Mouse (Mus musculus) liver, adult 2 months (tissue): ENCODE measurements around the gene Ppp1r36. TPM values are rescaled to one million over a fixed set of nuclear protein-coding genes. Genes with fewer than 3 reads are reported as not detected.

Experiments
- DNase-seq: peaks from one replicate; pipeline ENCODE4 v3.0.0-alpha.2; 2011; ENCODE audit warnings: low read depth, low spot score; ENCODE audit errors: extremely low read depth
- H3K27ac ChIP-seq: fragments of 200-500 bp; replicated peaks from 2 replicates; pipeline ENCODE4 v1.5.1; 2012; ENCODE audit warnings: low read depth, mild to moderate bottlenecking, control low read depth, inconsistent platforms, low read length; ENCODE audit not compliant: insufficient read depth
- H3K27me3 ChIP-seq: fragments of 200-500 bp; 2 replicates; pipeline ENCODE4 v1.6.1; 2012; ENCODE audit warnings: mild to moderate bottlenecking, moderate library complexity, low read length, inconsistent platforms; ENCODE audit not compliant: control insufficient read depth, insufficient read depth
- H3K36me3 ChIP-seq: fragments of 200-500 bp; 2 replicates; pipeline ENCODE4 v1.6.1; 2012; ENCODE audit warnings: low read length, inconsistent platforms; ENCODE audit not compliant: control insufficient read depth, insufficient read depth
- H3K4me1 ChIP-seq: fragments of 200-500 bp; 2 replicates; pipeline ENCODE4 v1.6.1; 2011; ENCODE audit warnings: low read length; ENCODE audit not compliant: control insufficient read depth, insufficient read depth
- H3K4me3 ChIP-seq: fragments of 200-500 bp; 2 replicates; pipeline ENCODE4 v1.5.1; 2011; ENCODE audit warnings: low read depth, mild to moderate bottlenecking, control low read depth, low read length, moderate library complexity; ENCODE audit not compliant: insufficient read depth
- H3K79me2 ChIP-seq: fragments of 200-500 bp; 2 replicates; pipeline ENCODE4 v1.6.1; 2012; ENCODE audit warnings: inconsistent platforms, mild to moderate bottlenecking, low read length, moderate library complexity; ENCODE audit not compliant: control insufficient read depth, insufficient read depth
- H3K9ac ChIP-seq: fragments of 200-500 bp; 2 replicates; pipeline ENCODE4 v1.6.1; 2012; ENCODE audit warnings: low read depth, mild to moderate bottlenecking, control low read depth, inconsistent platforms, low read length
- CTCF ChIP-seq: fragments of 200-500 bp; IDR thresholded peaks from 2 replicates; pipeline ENCODE4 v1.5.1; 2011; ENCODE audit warnings: low read depth, low read length, control low read depth
- POLR2A ChIP-seq: fragments of 200-500 bp; IDR thresholded peaks from 2 replicates; pipeline ENCODE4 v1.6.1; 2011; ENCODE audit warnings: low read length, control low read depth; ENCODE audit not compliant: insufficient read depth; ENCODE audit errors: extremely low read depth
- WGBS: fragments of 180-500 bp; shearing (Covaris S2); methylation state at CpG from one replicate; pipeline ENCODE4 v1.1.7; 2018; 5-methylcytosine and 5-hydroxymethylcytosine counted together
- polyA plus RNA-seq: library from polyadenylated mRNA; depleted of rRNA; stranded (reverse); fragments of >200 nt; gene quantifications from 2 replicates; pipeline ENCODE4 v1.2.3, GENCODE M21; 2012
- total RNA-seq: library from RNA; depleted of rRNA; stranded (reverse); fragments of >200 nt; gene quantifications from 2 replicates; pipeline ENCODE4 v1.2.3, GENCODE M21; 2014

Ppp1r36 gene
- total and polyA plus RNA-seq, 2 experiments, result under 0.01 TPM; not detected in 1

GRCm38 (mm10) chr12:76375506-76375905, 41.8 kb upstream of the Ppp1r36 start:
- Histone ChIP-seq H3K4me3 (no peak overlapping the region), H3K79me2 (peaks cover 54% of the 10 kb centered on the region), H3K27me3 (no peaks in the 10 kb centered on the region), H3K4me1 (peaks cover 12% of the 10 kb centered on the region), H3K9ac (no peak overlapping the region), H3K27ac (no peak overlapping the region), H3K36me3 (no peaks in the 10 kb centered on the region)
- 94% methylated on average over 3 of the region's 3 CpGs for WGBS
- DNase-seq, result no peak
- TF ChIP-seq POLR2A (no peak), CTCF (no peak)

- Histone ChIP-seq H3K9ac (no peak overlapping the region), H3K27ac (no peak overlapping the region)
Observed at GRCm38 (mm10) chr12:76376649-76377048, 40.7 kb upstream of the Ppp1r36 start.

GRCm38 (mm10) chr12:76377059-76377458, 40.3 kb upstream of the Ppp1r36 start:
- H3K36me3 ChIP-seq, result no peaks in the 10 kb centered on the region
- H3K27me3 ChIP-seq, result no peaks in the 10 kb centered on the region
- H3K79me2 ChIP-seq, result peaks cover 61% of the 10 kb centered on the region
- H3K9ac ChIP-seq, result no peak overlapping the region
- WGBS, result 89% methylated on average over 6 of the region's 6 CpGs
- TF ChIP-seq CTCF (no peak), POLR2A (no peak)
- no peak overlapping the region for H3K27ac ChIP-seq
- no peak overlapping the region for H3K4me3 ChIP-seq
- no peak for DNase-seq
- H3K4me1 ChIP-seq, result peaks cover 10% of the 10 kb centered on the region

More at GRCm38 (mm10) chr12:76376649-76377048, 40.7 kb upstream of the Ppp1r36 start:
- WGBS, result 54% methylated on average over 7 of the region's 7 CpGs
- Histone ChIP-seq H3K4me1 (peaks cover 12% of the 10 kb centered on the region), H3K27me3 (no peaks in the 10 kb centered on the region), H3K36me3 (no peaks in the 10 kb centered on the region), H3K79me2 (peaks cover 61% of the 10 kb centered on the region), H3K4me3 (no peak overlapping the region)
- peak; percentile 74 for TF ChIP-seq CTCF
- no peak for TF ChIP-seq POLR2A
- DNase-seq, result peak; percentile 26

GRCm38 (mm10) chr12:76377726-76378125, 39.6 kb upstream of the Ppp1r36 start:
- H3K4me3 ChIP-seq, result no peak overlapping the region
- no peak for DNase-seq
- no peaks in the 10 kb centered on the region for H3K36me3 ChIP-seq
- H3K27me3 ChIP-seq, result no peaks in the 10 kb centered on the region
- H3K9ac ChIP-seq, result no peak overlapping the region
- WGBS, result 92% methylated on average over 3 of the region's 3 CpGs
- TF ChIP-seq POLR2A, result no peak
- TF ChIP-seq CTCF, result no peak
- H3K27ac ChIP-seq, result no peak overlapping the region
- H3K79me2 ChIP-seq, result peaks cover 54% of the 10 kb centered on the region
- peaks cover 8% of the 10 kb centered on the region for H3K4me1 ChIP-seq

- no peak for TF ChIP-seq POLR2A
- no peak for TF ChIP-seq CTCF
- peaks cover 49% of the 10 kb centered on the region for H3K79me2 ChIP-seq
- no peak for DNase-seq
- H3K9ac ChIP-seq, result no peak overlapping the region
- no peaks in the 10 kb centered on the region; the same call in 1 of the 2 replicates for H3K36me3 ChIP-seq
- 65% methylated on average over 5 of the region's 5 CpGs for WGBS
- H3K27ac ChIP-seq, result no peak overlapping the region
- H3K4me3 ChIP-seq, result no peak overlapping the region
- peaks cover 8% of the 10 kb centered on the region for H3K4me1 ChIP-seq
- no peaks in the 10 kb centered on the region for H3K27me3 ChIP-seq
Observed at GRCm38 (mm10) chr12:76378556-76378955, 38.8 kb upstream of the Ppp1r36 start.

GRCm38 (mm10) chr12:76380151-76380550, 37.2 kb upstream of the Ppp1r36 start:
- DNase-seq, result no peak
- no peaks in the 10 kb centered on the region for H3K27me3 ChIP-seq
- H3K79me2 ChIP-seq, result peaks cover 45% of the 10 kb centered on the region
- no peak overlapping the region for H3K4me3 ChIP-seq
- WGBS, result 48% methylated on average over 7 of the region's 7 CpGs
- H3K9ac ChIP-seq, result no peak overlapping the region
- H3K36me3 ChIP-seq, result no peaks in the 10 kb centered on the region; the same call in 1 of the 2 replicates
- no peak overlapping the region for H3K27ac ChIP-seq
- TF ChIP-seq CTCF, result no peak
- TF ChIP-seq POLR2A, result no peak
- H3K4me1 ChIP-seq, result peaks cover 8% of the 10 kb centered on the region
